Mouse (Mus musculus): ENCODE measurements around the gene Mrpl37.

Mrpl37 gene

GRCm38 (mm10) chr4:107019027-107019426 lies 47.6 kb downstream of the Mrpl37 start:
- DNase-seq (ENCODE audit: low spot score in 2 of 2): no peak

- DNase-seq (ENCODE audit: low spot score in 2 of 2): no peak
These were observed 48.1 kb downstream of the Mrpl37 start for GRCm38 (mm10) chr4:107018521-107018920.

GRCm38 (mm10) chr4:107017257-107017656 lies 49.4 kb downstream of the Mrpl37 start:
- DNase-seq (ENCODE audit: low spot score in 2 of 2): no peak

GRCm38 (mm10) chr4:107015971-107016511 lies 50.6 kb downstream of the Mrpl37 start:
- no peak for DNase-seq (ENCODE audit: low spot score in 2 of 2)

- no peak for DNase-seq (ENCODE audit: low spot score in 2 of 2)
These were observed 52.8 kb downstream of the Mrpl37 start for GRCm38 (mm10) chr4:107013817-107014260.

- no peak for DNase-seq (ENCODE audit: low spot score in 2 of 2)
These were observed 53.4 kb downstream of the Mrpl37 start for GRCm38 (mm10) chr4:107013119-107013816.

GRCm38 (mm10) chr4:107012574-107012973 lies 54.1 kb downstream of the Mrpl37 start:
- DNase-seq (ENCODE audit: low spot score in 2 of 2): no peak

GRCm38 (mm10) chr4:107012005-107012478 lies 54.6 kb downstream of the Mrpl37 start:
- no peak for DNase-seq (ENCODE audit: low spot score in 2 of 2)

GRCm38 (mm10) chr4:107011325-107012004 lies 55.2 kb downstream of the Mrpl37 start:
- no peak for DNase-seq (ENCODE audit: low spot score in 2 of 2)

GRCm38 (mm10) chr4:107009548-107009947 lies 57.1 kb downstream of the Mrpl37 start:
- no peak for DNase-seq (ENCODE audit: low spot score in 2 of 2)

GRCm38 (mm10) chr4:107008161-107008560 lies 58.5 kb downstream of the Mrpl37 start:
- no peak for DNase-seq (ENCODE audit: low spot score in 2 of 2)

- DNase-seq (ENCODE audit: low spot score in 2 of 2): no peak
These were observed 59.3 kb downstream of the Mrpl37 start for GRCm38 (mm10) chr4:107007359-107007758.

- DNase-seq (ENCODE audit: low spot score in 2 of 2): no peak
These were observed 59.9 kb downstream of the Mrpl37 start for GRCm38 (mm10) chr4:107006807-107007206.

- no peak for DNase-seq (ENCODE audit: low spot score in 2 of 2)
These were observed 60.4 kb downstream of the Mrpl37 start for GRCm38 (mm10) chr4:107006229-107006628.
